Mouse (Mus musculus): ENCODE measurements at regions not wholly inside any gene's neighbourhood (a gene's known extent, or its start where the extent isn't known, plus 50 kb on each side); places are given as distances from the start of the nearest gene placed in this dataset.
A peak's percentile ranks its signal among the peaks of the same experiment; 100 is the strongest.
"Not testable (repeated sequence)": the region's sequence is repeated elsewhere in the genome, so short reads cannot be mapped to it uniquely, and the experiment has no call there.

- peak; percentile 69 to 74 for DNase-seq
These were observed 51.8 kb upstream of the Sv2b start for GRCm38 (mm10) chr7:75360874-75361273.

GRCm38 (mm10) chr7:75362541-75362940, 53.5 kb upstream of the Sv2b start:
- DNase-seq: no peak

GRCm38 (mm10) chr7:75365480-75365879, 56.4 kb upstream of the Sv2b start:
- no peak for DNase-seq

- DNase-seq: peak; percentile 96
These were observed 57.3 kb upstream of the Sv2b start for GRCm38 (mm10) chr7:75366285-75366882.

GRCm38 (mm10) chr7:75368315-75368714, 59.3 kb upstream of the Sv2b start:
- no peak for DNase-seq

GRCm38 (mm10) chr7:75369366-75369765, 60.3 kb upstream of the Sv2b start:
- DNase-seq: no peak

- DNase-seq: peak; percentile 92 to 93
These were observed 61.8 kb upstream of the Sv2b start for GRCm38 (mm10) chr7:75370595-75371519.

GRCm38 (mm10) chr7:75371520-75371876, 62.4 kb upstream of the Sv2b start:
- no peak for DNase-seq

GRCm38 (mm10) chr7:75371991-75372390, 62.9 kb upstream of the Sv2b start:
- no peak for DNase-seq

- DNase-seq: no peak
These were observed 63.9 kb upstream of the Sv2b start for GRCm38 (mm10) chr7:75372892-75373444.

- DNase-seq: no peak
These were observed 65.4 kb upstream of the Sv2b start for GRCm38 (mm10) chr7:75374506-75374905.

GRCm38 (mm10) chr7:75379595-75379994, 70.5 kb upstream of the Sv2b start:
- no peak for DNase-seq

- DNase-seq: no peak
These were observed 70.8 kb upstream of the Akap13 start for GRCm38 (mm10) chr7:75384506-75384911.

GRCm38 (mm10) chr7:75387033-75387432, 68.3 kb upstream of the Akap13 start:
- DNase-seq: no peak

- no peak for DNase-seq
These were observed 67.4 kb upstream of the Akap13 start for GRCm38 (mm10) chr7:75387821-75388431.

GRCm38 (mm10) chr7:75390162-75390561, 65.2 kb upstream of the Akap13 start:
- peak in 1 of 2 experiments; percentile 24 for DNase-seq

GRCm38 (mm10) chr7:75392783-75393182, 62.6 kb upstream of the Akap13 start:
- no peak for DNase-seq

- no peak for DNase-seq
These were observed 61.9 kb upstream of the Akap13 start for GRCm38 (mm10) chr7:75393466-75393865.

GRCm38 (mm10) chr7:75394866-75395580, 60.3 kb upstream of the Akap13 start:
- DNase-seq: no peak

GRCm38 (mm10) chr7:75397559-75397958, 57.8 kb upstream of the Akap13 start:
- no peak for DNase-seq

- DNase-seq: not testable (repeated sequence)
These were observed 56.9 kb upstream of the Akap13 start for GRCm38 (mm10) chr7:75398480-75398879.

- DNase-seq: peak; percentile 28 to 36
These were observed 56.2 kb upstream of the Akap13 start for GRCm38 (mm10) chr7:75398904-75399724.
